Mouse (Mus musculus) limb, embryonic 14.5 days (tissue): ENCODE measurements around the gene Ptger2. TPM values are rescaled to one million over a fixed set of nuclear protein-coding genes. Genes with fewer than 3 reads are reported as not detected.

Source experiments
- ATAC-seq: fragments of 200-750 bp; cut with Nextera tagmentation; 2 replicates; pipeline ENCODE4 v1.8.0; 2017; ENCODE audit warnings: low read depth, moderate number of reproducible peaks, moderate TSS enrichment; ENCODE audit not compliant: low FRiP score
- DNase-seq: peaks from one replicate; pipeline ENCODE4 v3.0.0-alpha.2; 2015; ENCODE audit warnings: low spot score
- H3K27ac ChIP-seq: fragments of 300-500 bp; sonication (generic); replicated peaks from 2 replicates; pipeline ENCODE4 v1.5.1; 2014; ENCODE audit warnings: low read depth, mild to moderate bottlenecking, low read length, moderate library complexity, mixed read lengths
- H3K27me3 ChIP-seq: fragments of 300-500 bp; sonication (generic); 2 replicates; pipeline ENCODE4 v1.6.1; 2014; ENCODE audit warnings: low read length, mixed read lengths; ENCODE audit not compliant: control insufficient read depth, insufficient read depth
- H3K36me3 ChIP-seq: fragments of 300-500 bp; sonication (generic); 2 replicates; pipeline ENCODE4 v1.6.1; 2014; ENCODE audit warnings: mild to moderate bottlenecking, low read length, moderate library complexity, mixed read lengths; ENCODE audit not compliant: control insufficient read depth, insufficient read depth
- H3K4me1 ChIP-seq: fragments of 300-500 bp; sonication (generic); 2 replicates; pipeline ENCODE4 v1.6.1; 2014; ENCODE audit warnings: antibody characterized with exemption, low read length, mixed read lengths; ENCODE audit not compliant: control insufficient read depth, insufficient read depth
- H3K4me2 ChIP-seq: fragments of 300-500 bp; sonication (generic); replicated peaks from 2 replicates; pipeline ENCODE4 v1.6.1; 2014; ENCODE audit warnings: low read depth, mild to moderate bottlenecking, low read length, moderate library complexity; ENCODE audit not compliant: severe bottlenecking
- H3K4me3 ChIP-seq: fragments of 300-500 bp; sonication (generic); replicated peaks from 2 replicates; pipeline ENCODE4 v1.5.1; 2014; ENCODE audit warnings: low read length
- H3K9ac ChIP-seq: fragments of 300-500 bp; sonication (generic); 2 replicates; pipeline ENCODE4 v1.6.1; 2014; ENCODE audit warnings: mild to moderate bottlenecking, low read depth, low read length, moderate library complexity; ENCODE audit not compliant: severe bottlenecking
- H3K9me3 ChIP-seq: fragments of 300-500 bp; sonication (generic); 2 replicates; pipeline ENCODE4 v1.6.1; 2016; ENCODE audit warnings: low read length; ENCODE audit not compliant: control insufficient read depth
- POLR2A ChIP-seq: fragments of 200-500 bp; IDR thresholded peaks from 2 replicates; pipeline ENCODE4 v1.8.0; 2012; ENCODE audit warnings: inconsistent platforms, mild to moderate bottlenecking, moderate library complexity, borderline replicate concordance; ENCODE audit not compliant: insufficient read depth, insufficient read length; ENCODE audit errors: extremely low read depth
- WGBS: fragments of 180-500 bp; shearing (Covaris S2); extraction: QIAGEN DNeasy Blood & Tissue Kit; methylation state at CpG from one replicate; pipeline ENCODE4 v1.1.7; 2014; 5-methylcytosine and 5-hydroxymethylcytosine counted together
- polyA plus RNA-seq, 2 experiments: library from polyadenylated mRNA; depleted of rRNA in 1 of 2; stranded (reverse) in 1 of 2; unstranded in 1 of 2; fragments of >200 nt; fragmentation: Nextera tagmentation in 1 of 2; extraction: Ambion mirVana in 1 of 2; gene quantifications; 2 replicates each; pipeline versions ENCODE4 v1.2.1 to v1.2.3; 2012 to 2014

Ptger2 gene
- polyA plus RNA-seq, 2 experiments, result 0.50 to 0.54 TPM

- Histone ChIP-seq H3K27ac (no peak overlapping the region), H3K9ac (no peak overlapping the region), H3K4me3 (no peak overlapping the region), H3K36me3 (no peaks in the 10 kb centered on the region), H3K4me2 (no peak overlapping the region), H3K4me1 (no peaks in the 10 kb centered on the region), H3K27me3 (no peaks in the 10 kb centered on the region), H3K9me3 (no peaks in the 10 kb centered on the region)
- TF ChIP-seq POLR2A, result no peak
- WGBS, result 83% methylated on average over 3 of the region's 3 CpGs
- DNase-seq (no peak), ATAC-seq (no peak)
Measured at GRCm38 (mm10) chr14:45021551-45021950, 33.6 kb downstream of the Ptger2 start.

- Histone ChIP-seq H3K9ac (no peak overlapping the region), H3K27me3 (no peaks in the 10 kb centered on the region), H3K4me3 (no peak overlapping the region), H3K4me2 (no peak overlapping the region), H3K9me3 (no peaks in the 10 kb centered on the region), H3K27ac (no peak overlapping the region), H3K36me3 (no peaks in the 10 kb centered on the region), H3K4me1 (no peaks in the 10 kb centered on the region)
- 84% methylated on average over 3 of the region's 3 CpGs for WGBS
- no peak for ATAC-seq
- TF ChIP-seq POLR2A, result no peak
- DNase-seq, result no peak
Measured at GRCm38 (mm10) chr14:45034293-45034692, 46.3 kb downstream of the Ptger2 start.

DNA sequence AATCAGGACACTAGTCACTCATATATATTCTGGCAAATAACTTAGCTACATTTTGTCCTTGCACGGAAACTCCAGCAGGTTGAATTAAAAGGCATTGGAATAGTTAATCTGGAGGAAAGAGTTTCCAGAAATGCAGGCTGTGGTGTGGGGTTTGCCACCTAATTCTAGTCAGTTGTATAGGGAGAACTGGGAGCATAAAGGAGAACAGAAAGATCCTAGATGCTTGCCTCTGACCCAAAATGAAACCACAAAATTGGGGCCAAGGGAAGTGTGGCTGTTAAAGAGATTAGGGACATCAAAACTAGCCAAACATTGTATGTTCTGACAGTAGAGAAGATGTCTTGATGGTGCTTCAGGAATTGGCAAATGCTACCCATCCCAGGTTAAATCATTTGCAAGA is 48.6 kb downstream of the Ptger2 start:
- no peaks in the 10 kb centered on the region for H3K9me3 ChIP-seq
- no peaks in the 10 kb centered on the region for H3K36me3 ChIP-seq
- WGBS, result 84% methylated on average over 1 of the region's 1 CpGs
- H3K4me1 ChIP-seq, result no peaks in the 10 kb centered on the region
- H3K4me3 ChIP-seq, result no peak overlapping the region
- ATAC-seq (no peak), DNase-seq (no peak)
- H3K4me2 ChIP-seq, result no peak overlapping the region
- no peak overlapping the region for H3K9ac ChIP-seq
- TF ChIP-seq POLR2A, result no peak
- no peaks in the 10 kb centered on the region for H3K27me3 ChIP-seq
- H3K27ac ChIP-seq, result no peak overlapping the region

- 57% methylated on average over 7 of the region's 7 CpGs for WGBS
Measured at GRCm38 (mm10) chr14:45038052-45038451, 50.1 kb downstream of the Ptger2 start.

GRCm38 (mm10) chr14:45040851-45041475 is 53.0 kb downstream of the Ptger2 start:
- H3K27ac ChIP-seq, result no peak overlapping the region
- ATAC-seq (no peak), DNase-seq (no peak)
- H3K4me3 ChIP-seq, result no peak overlapping the region
- H3K4me1 ChIP-seq, result no peaks in the 10 kb centered on the region
- WGBS, result 88% methylated on average over 5 of the region's 5 CpGs
- H3K27me3 ChIP-seq, result no peaks in the 10 kb centered on the region
- no peak for TF ChIP-seq POLR2A
- no peak overlapping the region for H3K9ac ChIP-seq
- no peak overlapping the region for H3K4me2 ChIP-seq
- H3K36me3 ChIP-seq, result no peaks in the 10 kb centered on the region
- H3K9me3 ChIP-seq, result no peaks in the 10 kb centered on the region

More at GRCm38 (mm10) chr14:45038052-45038451, 50.1 kb downstream of the Ptger2 start:
- H3K27ac ChIP-seq, result no peak overlapping the region
- DNase-seq (no peak), ATAC-seq (no peak)
- H3K9me3 ChIP-seq, result no peaks in the 10 kb centered on the region
- no peak overlapping the region for H3K4me3 ChIP-seq
- no peak overlapping the region for H3K9ac ChIP-seq
- H3K36me3 ChIP-seq, result no peaks in the 10 kb centered on the region
- H3K4me2 ChIP-seq, result no peak overlapping the region
- H3K27me3 ChIP-seq, result no peaks in the 10 kb centered on the region
- no peaks in the 10 kb centered on the region for H3K4me1 ChIP-seq
- TF ChIP-seq POLR2A, result no peak

GRCm38 (mm10) chr14:45048128-45048527 is 60.1 kb downstream of the Ptger2 start:
- ATAC-seq (no peak), DNase-seq (no peak)
- no peaks in the 10 kb centered on the region for H3K27me3 ChIP-seq
- H3K9me3 ChIP-seq, result no peaks in the 10 kb centered on the region
- no peaks in the 10 kb centered on the region for H3K36me3 ChIP-seq
- H3K4me2 ChIP-seq, result no peak overlapping the region
- no peak overlapping the region for H3K9ac ChIP-seq
- WGBS, result 87% methylated on average over 2 of the region's 2 CpGs
- no peaks in the 10 kb centered on the region; the same call in 1 of the 2 replicates for H3K4me1 ChIP-seq
- no peak overlapping the region for H3K4me3 ChIP-seq
- H3K27ac ChIP-seq, result no peak overlapping the region
- TF ChIP-seq POLR2A, result no peak
